Mouse (Mus musculus) heart, adult 2 months (tissue): ENCODE data around the gene Olfr785.

Experiments used
- CTCF ChIP-seq: fragments of 200-600 bp; IDR thresholded peaks from 2 replicates; pipeline ENCODE4 v1.8.1; 2022; ENCODE audit warnings: antibody characterized with exemption, mild to moderate bottlenecking, moderate library complexity
- POLR2A ChIP-seq: fragments of 200-500 bp; IDR thresholded peaks from 2 replicates; pipeline ENCODE4 v1.6.1; 2011; ENCODE audit warnings: mild to moderate bottlenecking, low read depth, low read length, control low read depth; ENCODE audit not compliant: insufficient read depth

GRCm38 (mm10) chr10:129357307-129357706 lies 47.9 kb upstream of the Olfr785 start:
- TF ChIP-seq POLR2A (no peak), CTCF (no peak)
